Mouse (Mus musculus) spleen, postnatal 36 days (tissue): Measurements from ENCODE around the gene Etnk2.
"Not testable (repeated sequence)": the region's sequence is repeated elsewhere in the genome, so short reads cannot be mapped to it uniquely, and the experiment has no call there.

Experiments
- DNase-seq, 2 experiments: peaks; one replicate each; pipeline ENCODE4 v3.0.0; 2022; ENCODE audit warnings: low spot score in 2 of 2, mixed read lengths in 1 of 2

Etnk2 gene

DNA sequence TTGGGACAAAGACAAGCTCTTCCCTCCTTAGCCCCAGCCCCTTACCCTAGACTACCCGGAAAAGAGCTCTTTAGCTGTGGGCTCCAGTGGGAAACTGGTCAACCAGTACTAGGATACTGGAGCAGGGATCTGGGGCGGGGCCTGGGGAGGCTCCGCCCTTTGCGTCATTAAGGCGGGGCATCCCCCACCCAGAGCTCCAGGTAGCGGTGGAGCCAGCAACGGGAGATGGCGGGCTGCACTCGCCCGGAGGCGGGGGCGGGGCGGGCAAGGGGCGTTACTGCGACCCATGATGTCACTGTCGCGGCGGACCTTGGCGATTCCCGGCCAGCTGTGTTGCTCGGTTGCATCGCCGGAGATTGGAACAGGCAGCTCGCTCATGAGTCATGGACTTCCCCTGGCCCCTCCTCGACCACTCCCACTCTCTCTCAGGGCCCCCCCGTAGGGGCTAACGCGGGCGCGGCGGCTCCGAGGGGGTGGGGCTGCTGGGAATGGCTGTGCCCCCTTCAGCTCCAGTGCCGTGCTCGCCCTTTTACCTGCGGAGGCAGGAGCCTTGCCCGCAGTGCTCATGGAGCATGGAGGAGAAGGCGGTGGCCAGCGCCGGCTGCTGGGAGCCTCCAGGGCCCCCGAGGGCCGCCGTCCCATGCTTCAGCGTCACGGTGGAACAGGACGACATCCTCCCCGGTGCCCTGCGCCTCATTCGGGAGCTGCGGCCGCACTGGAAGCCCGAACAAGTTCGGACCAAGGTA lies at the start of gene Etnk2:
Gene Etnk2 (plus strand): TSS at position 297 of the 746 bp plus-strand sequence.
- DNase-seq: peak; percentile 42 to 48

DNA sequence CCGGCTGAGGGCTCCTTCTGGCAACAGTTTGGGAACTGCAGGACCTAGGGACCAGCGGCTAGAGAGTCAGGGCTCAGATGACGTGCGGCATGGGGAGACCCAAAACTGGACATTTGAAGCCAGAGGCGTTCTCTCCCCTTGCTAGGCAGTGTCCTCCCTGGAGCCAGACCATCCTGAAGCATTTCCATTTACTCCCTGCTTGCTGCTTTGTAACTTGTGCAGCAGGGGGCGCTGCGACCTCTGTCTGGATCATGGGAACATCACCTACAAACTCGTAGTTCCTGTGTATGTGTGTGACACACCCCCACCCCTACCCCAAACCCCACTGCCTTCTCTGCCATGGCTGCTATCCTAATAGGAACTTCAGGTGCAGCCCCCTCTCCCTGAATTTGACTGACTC lies 49.0 kb upstream of the Etnk2 start:
- peak; percentile 35 to 50 for DNase-seq

DNA sequence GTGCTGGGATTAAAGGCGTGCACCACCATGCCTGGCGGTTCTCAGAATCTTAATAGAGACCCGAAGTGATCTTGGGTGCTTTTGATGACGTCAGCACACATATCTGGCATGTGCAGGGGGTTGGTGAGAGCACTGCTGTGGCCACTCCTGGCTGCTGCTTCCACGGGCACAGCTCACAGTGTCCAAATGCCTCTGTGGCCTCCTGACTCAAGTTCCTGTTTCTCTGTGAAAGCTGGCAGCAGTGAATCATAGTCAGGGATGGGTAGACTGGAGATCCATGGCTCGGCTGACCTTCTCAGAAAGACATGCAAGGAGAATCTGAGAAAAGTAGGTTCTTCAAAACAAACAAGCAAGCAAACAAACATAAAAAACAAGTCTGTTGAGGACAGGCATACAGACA lies 47.6 kb upstream of the Etnk2 start:
- no peak for DNase-seq

DNA sequence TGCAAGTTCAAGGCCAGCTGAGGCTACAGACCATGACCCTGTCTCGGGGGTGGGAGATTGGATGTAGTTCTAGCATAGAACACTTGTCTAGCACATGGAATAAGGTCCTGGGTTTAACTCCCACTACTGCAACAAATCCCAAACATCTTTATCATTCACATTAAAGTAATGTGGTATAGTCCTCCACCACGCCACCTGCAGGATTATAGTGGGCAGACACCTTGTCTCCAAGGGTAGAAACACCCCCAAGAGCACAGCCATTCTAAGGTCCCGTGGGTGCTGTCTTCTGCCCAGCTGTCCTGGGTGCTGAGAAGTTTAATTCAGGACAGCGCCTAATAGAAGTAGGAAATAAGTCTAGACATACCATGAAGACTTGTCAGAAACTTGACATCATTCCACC lies 46.8 kb upstream of the Etnk2 start:
- no peak for DNase-seq

DNA sequence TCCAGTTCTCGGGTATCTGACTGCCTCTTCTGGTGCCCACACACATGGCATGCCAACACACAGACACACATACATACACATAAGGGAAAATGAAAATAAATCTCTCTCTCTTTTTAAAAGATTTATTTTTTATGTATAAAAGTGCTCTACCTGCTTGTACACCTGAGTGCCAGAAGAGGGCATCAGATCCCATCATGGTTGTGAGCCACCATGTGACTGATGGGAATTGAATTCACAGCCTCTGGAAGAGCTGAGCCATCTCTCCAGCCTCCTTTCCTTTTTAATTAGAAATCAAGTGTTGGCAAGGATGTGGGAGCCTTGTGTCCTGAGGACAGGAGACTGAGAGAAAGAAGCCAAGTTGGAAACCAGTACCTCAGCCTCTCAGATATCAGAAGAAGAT lies 46.2 kb upstream of the Etnk2 start:
- no peak for DNase-seq

DNA sequence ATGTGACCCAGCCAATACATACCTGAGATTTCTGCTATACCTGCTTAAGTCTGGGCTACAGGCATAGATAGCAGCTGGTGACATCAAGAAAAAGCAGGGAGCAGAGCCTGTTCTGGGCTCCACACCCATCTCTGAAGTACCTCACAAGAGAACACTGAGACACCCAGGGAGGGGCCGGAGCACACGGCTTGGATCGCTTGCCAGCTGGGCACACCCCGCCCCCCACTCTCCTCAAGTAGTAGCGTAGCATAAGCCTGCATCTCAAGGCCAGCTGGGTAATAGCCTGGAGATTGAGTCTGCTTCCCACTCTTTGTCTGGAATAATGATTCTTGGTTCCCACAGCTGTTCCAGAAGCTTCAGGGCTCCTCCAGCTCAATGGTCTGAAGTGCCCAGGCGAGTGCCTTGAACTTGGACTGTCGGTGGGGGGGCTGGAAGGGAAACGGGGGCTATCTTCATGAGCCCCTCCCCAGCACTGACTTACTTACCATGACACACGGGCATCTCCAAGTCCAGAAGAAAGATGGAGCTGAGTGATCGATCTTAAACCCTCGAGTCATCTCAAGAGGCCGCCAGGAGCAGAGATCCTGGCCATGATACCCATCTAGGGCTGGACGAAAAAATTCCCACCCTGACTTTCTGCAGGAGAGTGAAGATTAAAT lies 42.0 kb upstream of the Etnk2 start, which contains the start of gene Kiss1:
Gene Kiss1 (plus strand): TSS at position 609 of the 659 bp plus-strand sequence.
- no peak for DNase-seq

DNA sequence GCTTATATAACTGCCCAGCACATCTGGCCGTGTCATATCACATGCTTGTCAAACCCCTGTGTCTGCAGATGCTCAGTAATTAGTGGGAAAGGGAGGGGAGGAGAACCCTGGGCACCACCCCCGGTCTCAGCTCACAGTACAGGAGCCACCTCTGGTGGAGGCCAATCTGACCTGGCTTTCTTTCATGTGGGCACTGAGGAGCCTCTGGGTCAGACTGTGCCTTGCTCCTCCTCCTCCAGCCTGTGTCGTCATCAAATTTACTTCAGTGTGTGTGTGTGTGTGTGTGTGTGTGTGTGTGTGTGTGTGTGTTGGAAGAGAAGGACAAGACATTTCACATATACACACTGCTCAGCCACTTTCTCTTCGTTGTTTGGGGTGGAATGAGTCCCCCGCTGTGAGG lies 40.0 kb upstream of the Etnk2 start:
- no peak for DNase-seq

DNA sequence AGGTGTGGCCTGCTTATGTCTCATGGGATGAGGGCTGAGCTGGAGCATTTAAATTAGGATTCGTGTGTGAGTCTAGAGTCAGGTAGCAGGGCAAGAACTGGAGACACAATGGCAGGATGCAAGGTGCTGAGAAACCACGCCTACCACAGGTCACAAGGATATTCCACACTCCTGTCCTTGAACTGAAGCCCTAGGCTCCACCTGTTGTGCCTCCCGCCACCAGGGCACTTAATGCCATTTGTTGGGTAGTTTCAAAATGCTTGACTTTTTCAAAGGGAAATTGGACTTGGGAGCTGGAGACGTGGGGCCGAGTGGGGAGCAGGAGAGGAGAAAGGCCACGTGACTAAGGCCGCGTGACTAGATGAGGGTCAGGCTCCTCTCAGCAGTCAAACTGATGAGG lies 37.4 kb upstream of the Etnk2 start:
- no peak for DNase-seq

DNA sequence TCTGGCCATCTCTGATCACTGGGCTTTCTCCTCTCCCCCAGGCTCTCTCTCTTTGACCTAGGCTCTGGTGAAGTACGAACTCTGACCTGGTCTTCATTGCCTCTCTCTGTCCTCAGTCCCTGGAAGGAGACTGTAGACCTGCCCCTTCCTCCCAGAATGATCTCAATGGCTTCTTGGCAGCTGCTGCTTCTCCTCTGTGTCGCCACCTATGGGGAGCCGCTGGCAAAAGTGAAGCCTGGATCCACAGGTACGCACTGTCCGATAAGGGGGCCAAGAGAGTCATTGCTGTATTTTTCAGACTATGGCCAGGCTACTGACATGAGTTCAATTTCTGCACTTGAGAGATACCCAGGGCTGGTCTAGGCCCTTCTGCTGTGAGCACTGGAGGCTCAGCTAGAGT lies 36.3 kb upstream of the Etnk2 start:
- no peak for DNase-seq

DNA sequence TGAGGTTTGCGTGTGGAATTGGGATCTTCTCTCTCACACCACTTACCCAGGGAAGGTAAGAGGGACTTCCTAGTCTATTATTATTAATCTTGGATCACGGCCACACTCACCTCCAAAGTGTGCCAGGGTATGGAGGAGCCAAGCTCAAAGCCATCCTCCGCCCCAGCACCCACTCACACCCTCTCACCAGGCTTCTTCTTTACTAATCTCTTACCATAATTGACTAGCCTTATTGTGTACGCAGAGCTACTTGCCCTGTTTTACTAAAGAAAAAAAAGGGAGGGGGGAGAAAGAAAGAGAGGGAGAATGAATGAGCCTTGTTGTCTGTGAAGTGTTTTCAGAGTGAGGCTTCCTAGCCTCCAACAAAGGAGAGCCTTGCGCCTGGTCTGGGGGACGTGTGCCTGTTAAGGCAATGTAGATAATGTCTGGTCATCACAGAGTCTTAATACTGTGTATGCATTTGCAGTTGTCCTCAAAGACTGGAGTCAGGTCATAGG lies 35.0 kb upstream of the Etnk2 start:
- DNase-seq: no peak

DNA sequence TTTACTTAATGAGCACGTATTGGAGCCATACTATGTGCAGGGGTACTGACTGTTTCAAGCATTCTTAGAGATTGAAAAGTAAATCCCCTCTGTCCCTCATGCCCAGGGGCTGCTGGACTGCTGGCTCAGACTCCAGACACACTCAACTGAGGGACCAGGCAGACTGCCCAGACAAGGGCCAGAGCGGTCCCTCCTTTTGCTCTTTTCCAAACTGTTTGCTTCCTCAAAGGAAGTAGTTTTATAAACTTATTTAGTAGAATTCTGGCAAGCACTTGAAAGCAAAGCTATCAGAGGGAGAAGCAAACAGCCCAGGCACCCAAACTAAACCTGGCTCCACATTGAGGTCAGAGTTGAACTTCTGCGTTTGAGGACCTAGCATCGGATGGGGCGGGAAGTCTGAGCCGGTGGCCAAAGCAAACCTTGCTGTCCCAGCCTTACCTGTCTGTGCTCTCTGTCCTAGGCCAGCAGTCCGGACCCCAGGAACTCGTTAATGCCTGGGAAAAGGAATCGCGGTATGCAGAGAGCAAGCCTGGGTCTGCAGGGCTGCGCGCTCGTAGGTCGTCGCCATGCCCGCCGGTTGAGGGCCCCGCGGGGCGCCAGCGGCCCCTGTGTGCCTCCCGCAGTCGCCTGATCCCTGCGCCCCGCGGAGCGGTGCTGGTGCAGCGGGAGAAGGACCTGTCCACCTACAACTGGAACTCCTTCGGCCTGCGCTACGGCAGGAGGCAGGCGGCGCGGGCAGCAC lies 34.3 kb upstream of the Etnk2 start:
- no peak for DNase-seq

DNA sequence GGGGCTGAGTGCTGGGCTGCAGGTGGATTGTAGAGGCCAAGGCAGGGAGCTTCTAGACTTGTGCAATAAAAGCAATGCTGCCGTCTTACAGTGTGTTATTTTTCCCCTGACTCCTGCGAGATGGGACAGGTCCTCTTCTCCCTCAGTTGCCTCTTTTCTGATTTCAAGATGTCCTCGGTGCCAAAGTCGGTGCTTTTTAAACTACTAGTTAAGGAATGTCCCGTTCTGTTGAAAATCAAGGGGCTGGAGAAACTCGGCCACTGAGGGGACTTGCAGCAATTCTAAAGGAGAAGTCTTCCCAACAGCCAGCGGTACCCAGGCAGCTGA lies 33.8 kb upstream of the Etnk2 start:
- DNase-seq: no peak

DNA sequence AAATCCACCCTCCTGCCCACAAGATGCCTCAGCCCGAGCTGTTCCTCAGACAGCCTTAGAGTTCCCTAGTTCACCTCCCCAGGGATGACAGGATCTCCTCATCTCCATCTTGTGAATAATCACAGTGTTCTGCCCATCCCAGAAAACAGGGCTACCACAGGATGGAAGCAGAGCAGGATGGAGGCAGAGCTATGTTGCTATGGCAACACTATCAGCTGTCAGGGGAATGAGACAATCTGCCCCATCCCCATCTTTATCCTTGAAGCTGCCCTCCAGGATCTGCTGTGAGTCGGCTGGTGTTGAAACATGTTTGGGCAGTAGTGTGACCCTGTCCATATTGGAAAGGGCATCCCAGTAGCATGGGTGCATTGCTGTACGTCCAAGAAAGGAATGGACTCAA lies 32.2 kb upstream of the Etnk2 start:
- no peak for DNase-seq

DNA sequence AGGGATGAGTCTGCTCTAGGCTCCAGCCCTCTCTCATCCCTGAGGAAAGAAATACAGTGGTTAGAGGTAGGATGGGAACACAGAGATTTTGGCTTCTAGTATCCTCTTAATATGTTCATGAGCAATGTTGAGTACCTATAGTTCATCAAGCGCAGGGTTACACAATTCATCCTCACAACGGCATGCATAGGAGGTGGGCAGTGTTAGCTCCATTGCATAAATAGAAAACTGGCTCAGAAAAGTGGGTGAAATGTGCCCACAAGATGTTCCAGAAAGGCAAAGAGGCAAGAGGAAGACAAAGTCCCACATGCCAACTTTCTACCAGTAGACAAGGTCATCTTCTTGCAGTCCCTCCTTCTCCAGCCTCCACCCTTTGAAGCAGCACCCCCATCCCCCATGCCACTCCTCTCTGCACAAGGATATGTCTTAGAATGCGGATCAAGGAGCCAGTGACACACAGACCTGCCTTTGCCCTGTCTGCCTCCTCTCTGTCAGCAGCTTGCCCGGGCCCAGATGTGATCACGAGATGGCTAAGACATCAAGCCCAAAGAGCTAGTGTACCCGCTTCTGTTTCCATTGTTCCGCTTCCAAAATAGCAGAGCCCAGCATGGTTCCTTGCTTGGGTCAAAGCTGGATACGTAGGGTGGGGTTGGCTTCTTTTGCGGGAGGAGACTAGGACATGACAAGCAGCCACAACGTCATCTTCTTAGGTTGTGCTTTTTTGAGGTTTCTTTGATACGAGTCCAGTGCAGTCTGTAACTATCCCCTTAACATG lies 30.5 kb upstream of the Etnk2 start:
- no peak for DNase-seq

DNA sequence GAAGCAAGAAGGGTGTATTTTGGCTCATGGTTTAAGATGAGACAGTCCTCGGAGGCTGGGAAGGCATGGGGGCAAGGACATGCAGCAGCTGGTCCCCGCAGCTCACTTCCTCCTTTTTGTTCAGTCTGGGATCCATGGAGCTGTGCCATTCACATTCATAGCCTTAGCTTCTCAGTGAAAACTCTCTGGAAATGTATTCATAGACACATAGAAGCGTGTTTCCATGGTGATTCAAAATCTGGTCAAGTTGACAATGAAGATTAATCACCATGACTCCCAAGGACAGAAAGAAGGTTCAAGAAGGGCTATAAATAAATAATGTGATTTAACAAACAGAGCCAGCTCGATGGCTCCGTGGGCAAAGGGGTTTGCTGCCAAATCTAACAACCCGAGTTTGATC lies 29.4 kb upstream of the Etnk2 start:
- DNase-seq: no peak

DNA sequence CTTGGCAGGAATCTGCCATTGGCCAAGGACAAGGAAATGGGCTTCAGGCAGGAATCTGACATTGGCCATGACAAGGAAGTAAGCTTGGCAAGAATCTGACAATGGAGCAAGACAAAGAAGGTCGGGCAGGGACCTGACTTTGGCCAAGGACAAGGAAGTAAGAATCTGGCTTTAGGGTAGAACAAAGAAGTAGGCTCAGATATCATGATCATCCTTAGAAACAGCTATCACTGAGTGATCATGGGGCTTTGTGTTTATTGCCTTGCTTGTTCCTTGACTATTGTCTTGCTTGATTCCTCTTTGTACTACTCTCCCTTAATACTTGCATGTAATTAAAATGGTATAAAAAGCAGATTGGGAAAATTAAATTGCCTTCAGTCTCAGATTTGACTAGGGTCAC lies 23.0 kb upstream of the Etnk2 start:
- DNase-seq: not testable (repeated sequence)

DNA sequence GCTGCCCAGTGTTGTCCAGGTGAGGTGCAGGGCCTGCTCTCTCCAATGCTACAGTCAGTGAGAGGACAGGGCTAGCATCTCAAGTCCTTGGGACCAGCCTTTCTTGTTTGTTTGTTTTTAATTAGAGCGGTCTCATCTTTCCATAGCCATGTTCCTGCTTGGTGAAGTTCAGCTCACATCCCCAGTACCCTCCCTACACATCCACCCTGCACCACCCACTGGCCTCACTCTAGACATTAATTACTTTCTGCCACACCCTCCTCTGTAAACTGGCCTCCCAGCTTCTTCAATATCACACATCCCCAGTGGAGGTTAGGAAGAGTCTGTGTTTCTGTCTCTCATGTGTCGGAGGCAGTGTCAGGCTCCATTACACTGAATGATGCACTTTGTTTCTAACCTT lies 19.0 kb upstream of the Etnk2 start:
- no peak for DNase-seq

DNA sequence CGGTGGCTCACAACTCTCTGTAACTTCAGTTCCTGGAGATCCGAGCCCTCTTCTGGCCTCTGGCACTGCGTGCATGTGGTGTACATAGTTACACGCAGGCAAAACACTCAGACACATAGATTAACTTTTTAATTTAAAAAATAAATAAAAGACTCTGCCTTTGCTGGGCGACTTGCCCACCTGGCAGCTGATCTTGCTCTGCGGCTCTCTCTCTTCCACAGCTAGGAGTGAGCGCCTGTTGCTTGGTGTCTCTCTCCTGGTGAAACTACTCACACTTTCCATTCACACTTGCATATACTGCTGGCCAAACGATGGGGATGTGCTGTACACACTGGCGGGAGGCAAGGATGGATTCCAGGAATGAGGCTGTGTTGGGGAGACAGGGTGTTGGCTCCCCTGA lies 16.8 kb upstream of the Etnk2 start:
- DNase-seq: no peak

DNA sequence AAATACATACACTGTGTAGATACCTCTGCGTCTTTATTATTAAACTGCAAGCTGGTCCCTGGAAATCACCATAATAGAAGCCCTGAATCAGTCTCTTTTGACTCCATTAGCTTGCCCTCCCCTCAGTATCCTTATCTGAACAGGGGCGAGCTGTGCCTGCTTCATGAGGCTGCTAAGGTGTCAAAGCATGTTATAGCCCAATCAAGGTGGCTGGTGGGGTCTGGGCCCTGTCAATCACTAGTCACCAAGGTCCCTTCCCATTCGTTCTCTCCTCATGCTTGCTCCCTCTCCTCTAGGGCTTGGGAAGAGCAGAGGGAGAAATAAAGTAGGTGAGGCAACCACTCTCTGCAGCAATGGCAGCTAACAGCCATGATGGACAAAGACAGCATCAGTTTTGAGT lies 16.1 kb upstream of the Etnk2 start:
- DNase-seq: no peak

DNA sequence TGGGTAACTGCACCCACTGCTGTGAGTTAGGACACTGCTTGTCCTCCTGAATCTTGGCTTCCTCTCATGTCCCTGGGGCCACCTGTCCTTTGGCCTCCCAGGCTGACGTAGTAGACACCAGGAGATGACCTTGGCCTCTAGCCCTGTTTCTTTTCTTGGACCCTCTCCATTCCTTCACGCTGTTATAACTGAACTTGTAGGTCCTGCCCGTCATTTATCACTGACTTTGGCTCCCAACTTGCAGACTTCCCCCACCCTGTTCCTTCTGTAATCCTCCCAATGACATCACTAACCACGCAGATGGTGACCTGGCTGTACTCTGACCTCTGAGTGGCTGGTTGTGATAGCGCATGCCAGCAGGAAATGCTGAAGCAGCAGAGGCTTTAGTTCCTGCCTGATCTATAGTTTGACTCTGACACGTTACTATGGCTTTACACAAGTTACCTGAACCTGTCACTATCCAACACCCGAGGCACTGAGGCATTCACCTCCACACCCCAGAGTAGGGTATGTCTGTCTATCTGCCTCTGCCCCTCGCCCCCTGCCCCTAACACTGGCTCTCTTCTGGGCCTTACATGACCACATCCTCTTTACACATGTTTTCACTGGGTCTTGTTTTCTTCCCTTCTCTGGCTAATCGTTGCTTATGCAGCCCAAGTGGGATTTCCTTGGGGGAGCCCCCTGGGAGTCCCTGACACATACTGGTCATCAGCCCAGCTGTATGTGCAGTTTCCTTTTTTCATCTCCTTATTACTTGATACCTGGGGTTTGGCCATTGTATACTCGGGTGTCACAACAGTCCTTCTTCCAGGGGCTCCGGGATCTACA lies 15.5 kb upstream of the Etnk2 start:
- DNase-seq: peak; percentile 56 to 60

DNA sequence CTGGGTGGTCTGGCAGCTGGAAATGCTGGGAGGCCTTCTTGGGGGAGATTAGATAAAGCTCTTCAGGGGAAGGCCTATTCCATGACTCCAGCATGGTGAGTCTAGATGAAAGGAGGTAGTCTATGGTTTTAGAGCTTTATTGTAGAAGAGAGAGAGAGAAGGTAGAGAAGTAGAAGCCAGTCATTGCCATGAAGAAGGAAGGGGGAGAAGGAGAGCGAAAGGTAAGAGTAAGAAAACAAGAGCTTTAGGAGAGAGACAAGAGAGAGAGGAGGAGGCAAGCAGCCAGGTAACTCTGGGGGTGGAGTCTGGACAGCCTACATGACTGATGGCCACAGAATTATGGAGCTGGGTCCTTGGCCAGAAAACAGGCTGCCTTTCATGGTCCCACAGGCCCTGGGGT lies 13.2 kb upstream of the Etnk2 start, which contains the start of gene Ren1:
Gene Ren1 (plus strand): TSS at position 301 of the 400 bp plus-strand sequence.
- DNase-seq: no peak
